Mouse (Mus musculus): Measurements from ENCODE around the gene Trim8. TPM values are rescaled to one million over a fixed set of nuclear protein-coding genes. Genes with fewer than 3 reads are reported as not detected.

The Trim8 gene
- polyA plus RNA-seq, 1 experiment, result 63.0 TPM

GRCm38 (mm10) chr19:46462574-46462973 lies 38.9 kb upstream of the Trim8 start:
- no peak for DNase-seq (ENCODE audit: low read depth)
- TF ChIP-seq POLR2A (IDR thresholded peaks at IDR 0.05; ENCODE audit: borderline replicate concordance, extremely low read depth, insufficient read depth, insufficient read length, poor library complexity, severe bottlenecking), result no peak
- TF ChIP-seq CTCF (IDR thresholded peaks at IDR 0.05; ENCODE audit: borderline replicate concordance, extremely low read depth, insufficient read depth, insufficient read length), result no peak

GRCm38 (mm10) chr19:46463446-46463845 lies 38.1 kb upstream of the Trim8 start:
- TF ChIP-seq POLR2A (IDR thresholded peaks at IDR 0.05; ENCODE audit: borderline replicate concordance, extremely low read depth, insufficient read depth, insufficient read length, poor library complexity, severe bottlenecking) (no peak), CTCF (IDR thresholded peaks at IDR 0.05; ENCODE audit: borderline replicate concordance, extremely low read depth, insufficient read depth, insufficient read length) (no peak)

GRCm38 (mm10) chr19:46466160-46466559 lies 35.3 kb upstream of the Trim8 start:
- DNase-seq (ENCODE audit: low read depth), result no peak
- no peak for TF ChIP-seq POLR2A (IDR thresholded peaks at IDR 0.05; ENCODE audit: borderline replicate concordance, extremely low read depth, insufficient read depth, insufficient read length, poor library complexity, severe bottlenecking)
- TF ChIP-seq CTCF (IDR thresholded peaks at IDR 0.05; ENCODE audit: borderline replicate concordance, extremely low read depth, insufficient read depth, insufficient read length), result no peak

More at GRCm38 (mm10) chr19:46463446-46463845, 38.1 kb upstream of the Trim8 start:
- DNase-seq (ENCODE audit: low read depth), result no peak

GRCm38 (mm10) chr19:46467051-46467503 lies 34.4 kb upstream of the Trim8 start:
- no peak for TF ChIP-seq CTCF (IDR thresholded peaks at IDR 0.05; ENCODE audit: borderline replicate concordance, extremely low read depth, insufficient read depth, insufficient read length)
- TF ChIP-seq POLR2A (IDR thresholded peaks at IDR 0.05; ENCODE audit: borderline replicate concordance, extremely low read depth, insufficient read depth, insufficient read length, poor library complexity, severe bottlenecking), result no peak

GRCm38 (mm10) chr19:46470364-46471240 lies 30.9 kb upstream of the Trim8 start:
- TF ChIP-seq CTCF (IDR thresholded peaks at IDR 0.05; ENCODE audit: borderline replicate concordance, extremely low read depth, insufficient read depth, insufficient read length) (no peak), POLR2A (IDR thresholded peaks at IDR 0.05; ENCODE audit: borderline replicate concordance, extremely low read depth, insufficient read depth, insufficient read length, poor library complexity, severe bottlenecking) (no peak)
- DNase-seq (ENCODE audit: low read depth), result peak; percentile 68

More at GRCm38 (mm10) chr19:46467051-46467503, 34.4 kb upstream of the Trim8 start:
- no peak for DNase-seq (ENCODE audit: low read depth)

GRCm38 (mm10) chr19:46471324-46472093 lies 30.0 kb upstream of the Trim8 start:
- DNase-seq (ENCODE audit: low read depth), result peak; percentile 62
- TF ChIP-seq POLR2A (IDR thresholded peaks at IDR 0.05; ENCODE audit: borderline replicate concordance, extremely low read depth, insufficient read depth, insufficient read length, poor library complexity, severe bottlenecking), result no peak

GRCm38 (mm10) chr19:46477432-46477845 lies 24.1 kb upstream of the Trim8 start:
- peak; percentile 42 for DNase-seq (ENCODE audit: low read depth)
- TF ChIP-seq POLR2A (IDR thresholded peaks at IDR 0.05; ENCODE audit: borderline replicate concordance, extremely low read depth, insufficient read depth, insufficient read length, poor library complexity, severe bottlenecking) (no peak), CTCF (IDR thresholded peaks at IDR 0.05; ENCODE audit: borderline replicate concordance, extremely low read depth, insufficient read depth, insufficient read length) (no peak)

GRCm38 (mm10) chr19:46478242-46478641 lies 23.3 kb upstream of the Trim8 start:
- DNase-seq (ENCODE audit: low read depth), result no peak
- TF ChIP-seq POLR2A (IDR thresholded peaks at IDR 0.05; ENCODE audit: borderline replicate concordance, extremely low read depth, insufficient read depth, insufficient read length, poor library complexity, severe bottlenecking) (no peak), CTCF (IDR thresholded peaks at IDR 0.05; ENCODE audit: borderline replicate concordance, extremely low read depth, insufficient read depth, insufficient read length) (no peak)

- DNase-seq (ENCODE audit: low read depth), result no peak
- TF ChIP-seq CTCF (IDR thresholded peaks at IDR 0.05; ENCODE audit: borderline replicate concordance, extremely low read depth, insufficient read depth, insufficient read length) (no peak), POLR2A (IDR thresholded peaks at IDR 0.05; ENCODE audit: borderline replicate concordance, extremely low read depth, insufficient read depth, insufficient read length, poor library complexity, severe bottlenecking) (no peak)
Measured at GRCm38 (mm10) chr19:46478826-46479225, 22.7 kb upstream of the Trim8 start.

GRCm38 (mm10) chr19:46479306-46480075 lies 22.0 kb upstream of the Trim8 start:
- DNase-seq (ENCODE audit: low read depth), result no peak
- TF ChIP-seq POLR2A (IDR thresholded peaks at IDR 0.05; ENCODE audit: borderline replicate concordance, extremely low read depth, insufficient read depth, insufficient read length, poor library complexity, severe bottlenecking) (no peak), CTCF (IDR thresholded peaks at IDR 0.05; ENCODE audit: borderline replicate concordance, extremely low read depth, insufficient read depth, insufficient read length) (no peak)
